14 mouse cellular contexts compared by ENCODE assay signal in genomic region chr3:96824614-96825013, GRCm38 (mm10). TPM values are rescaled to one million over a fixed set of nuclear protein-coding genes. Genes with fewer than 3 reads are reported as not detected.
"Had no signal": no experiment of that assay in that cellular context is flagged by ENCODE, and none has a peak within 500 bp of the region (broad histone marks: within the 10 kb centered on the region; RNA-seq: fewer than 3 reads in every experiment).

No protein-coding gene starts in this region.

- H3K27me3 ChIP-seq: limb, embryonic 15.5 days; midbrain, embryonic 12.5 days; neural tube, embryonic 13.5 days had no signal

- DNase-seq: layer of hippocampus, postnatal 36 days; lung, embryonic 14.5 days; lung, postnatal 10 days; retina, postnatal 1 day; right cerebral cortex, postnatal 14 days; thymus, postnatal 4 days had no signal

- H3K4me3 ChIP-seq: limb, embryonic 15.5 days; liver, embryonic 12.5 days; midbrain, embryonic 12.5 days; neural tube, embryonic 13.5 days had no signal

- H3K36me3 ChIP-seq: limb, embryonic 15.5 days; liver, embryonic 12.5 days; midbrain, embryonic 12.5 days; neural tube, embryonic 13.5 days had no signal

- ATAC-seq: liver, embryonic 12.5 days; midbrain, embryonic 16.5 days had no signal

- H3K4me1 ChIP-seq: limb, embryonic 15.5 days; liver, embryonic 12.5 days; midbrain, embryonic 12.5 days had no signal

- H3K4me2 ChIP-seq: limb, embryonic 15.5 days; liver, embryonic 12.5 days; lung, embryonic 14.5 days; midbrain, embryonic 12.5 days; neural tube, embryonic 13.5 days had no signal

- H3K27ac ChIP-seq: limb, embryonic 15.5 days; liver, embryonic 12.5 days; midbrain, embryonic 12.5 days; neural tube, embryonic 13.5 days had no signal

- H3K9me3 ChIP-seq: limb, embryonic 15.5 days; liver, embryonic 12.5 days; midbrain, embryonic 12.5 days; neural tube, embryonic 13.5 days had no signal

- H3K9ac ChIP-seq: limb, embryonic 15.5 days; liver, embryonic 12.5 days; lung, embryonic 14.5 days; midbrain, embryonic 12.5 days; neural tube, embryonic 13.5 days had no signal

RNA-seq across cellular contexts. Expression of gene Pdzk1, which starts 4.5 kb away (rescaled TPM):
- polyA plus RNA-seq: limb, embryonic 11.5 days; midbrain, embryonic 12.5 days had no signal

RNA-seq across cellular contexts. Expression of gene Cd160, which starts 4.5 kb away (rescaled TPM):
- total RNA-seq: layer of hippocampus, postnatal 36 days; left cerebral cortex, adult 8-10 months; left cerebral cortex, postnatal 25 days had no signal
